13 mouse cellular contexts compared by ENCODE assay signal in the genomic region with DNA sequence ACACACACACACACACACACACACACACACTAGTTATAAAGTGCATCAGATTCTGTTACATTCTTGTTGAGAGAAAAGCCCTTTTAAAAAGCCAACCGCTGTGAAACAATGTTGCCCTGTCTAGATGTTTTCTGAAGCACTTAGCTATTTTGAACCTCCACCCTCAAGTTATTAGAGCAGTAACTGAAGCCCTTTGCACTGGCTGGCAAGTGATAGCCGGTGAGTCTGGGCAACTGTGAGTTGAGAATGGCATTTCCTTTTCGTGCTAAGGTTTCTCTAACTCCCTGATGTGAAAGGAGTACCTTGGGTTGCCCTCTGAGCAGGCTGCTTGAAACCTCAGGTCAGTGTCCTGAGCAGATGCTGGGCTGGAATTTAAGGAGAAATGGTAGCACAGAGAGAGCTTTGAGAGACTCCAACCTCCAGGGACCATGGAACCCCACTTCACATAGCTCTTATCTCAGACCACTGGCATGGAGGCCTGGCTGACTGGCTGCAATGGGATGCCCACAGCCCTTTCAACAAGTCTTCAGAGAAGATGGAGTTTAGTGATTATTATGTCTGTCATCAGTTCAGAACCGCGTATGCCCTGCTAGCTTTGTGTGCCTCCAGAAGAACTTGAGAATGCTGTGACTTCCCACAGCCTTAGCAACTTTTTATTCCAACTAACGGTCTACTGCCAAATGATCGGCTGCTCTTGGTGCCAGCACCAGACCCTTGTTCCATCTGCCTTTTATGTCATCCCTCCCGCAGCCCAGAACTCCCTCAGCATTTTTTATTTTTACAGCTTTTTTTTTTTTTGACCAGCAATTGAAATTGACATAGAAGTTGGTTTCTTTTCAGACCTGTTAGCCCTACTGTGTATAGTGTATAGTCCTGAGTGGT. TPM values are rescaled to one million over a fixed set of nuclear protein-coding genes. Genes with fewer than 3 reads are reported as not detected.
DNase-seq lines count a peak whose midpoint lies in the region; ATAC-seq lines count a peak whose summit lies in the region.
"Had no signal": no experiment of that assay in that cellular context is flagged by ENCODE, and none has a peak within 500 bp of the region (broad histone marks: within the 10 kb centered on the region; RNA-seq: fewer than 3 reads in every experiment).

No protein-coding gene starts in this region.

- H3K4me1 ChIP-seq in heart, embryonic 10.5 days: peaks cover 22% of the 10 kb centered on the region
- H3K4me1 ChIP-seq in heart, embryonic 12.5 days (replicated peaks): peaks cover 23% of the 10 kb centered on the region
- H3K4me1 ChIP-seq in lung, embryonic 15.5 days: peaks cover 27% of the 10 kb centered on the region
- H3K4me1 ChIP-seq in brown adipose tissue, adult 24 weeks (ENCODE audit: control insufficient read depth, insufficient read depth, insufficient read length, low read length): peaks cover 15% of the 10 kb centered on the region
- H3K4me1 ChIP-seq: liver, embryonic 15.5 days; midbrain, embryonic 12.5 days had no signal

- H3K4me2 ChIP-seq in heart, embryonic 12.5 days: no peak overlapping the region
- H3K4me2 ChIP-seq in lung, embryonic 15.5 days: peak overlapping the region; percentile 23; the same call in 1 of the 2 replicates
- H3K4me2 ChIP-seq: embryonic facial prominence, embryonic 12.5 days; liver, embryonic 15.5 days; midbrain, embryonic 12.5 days; neural tube, embryonic 15.5 days had no signal

- H3K4me3 ChIP-seq in heart, embryonic 10.5 days: no peak overlapping the region
- H3K4me3 ChIP-seq in heart, embryonic 12.5 days: no peak overlapping the region
- H3K4me3 ChIP-seq in lung, embryonic 15.5 days: no peak overlapping the region
- H3K4me3 ChIP-seq in brown adipose tissue, adult 24 weeks (ENCODE audit: insufficient read depth, low read depth, low read length): no peak overlapping the region
- H3K4me3 ChIP-seq: embryonic facial prominence, embryonic 12.5 days; liver, embryonic 15.5 days; midbrain, embryonic 12.5 days; neural tube, embryonic 15.5 days had no signal

- H3K27ac ChIP-seq in heart, embryonic 10.5 days: 0 out of 2 replicates have a peak overlapping the region, but pooled peaks have one; percentile 39
- no peak overlapping the region; the same call in 1 of the 2 replicates for H3K27ac ChIP-seq in heart, embryonic 12.5 days (ENCODE audit: poor library complexity, severe bottlenecking)
- peak overlapping the region; percentile 84 for H3K27ac ChIP-seq in lung, embryonic 15.5 days
- peak overlapping the region; percentile 90 for H3K27ac ChIP-seq in brown adipose tissue, adult 24 weeks (replicated peaks; ENCODE audit: low read depth, low read length)
- H3K27ac ChIP-seq: liver, embryonic 15.5 days; midbrain, embryonic 12.5 days had no signal

- no peaks in the 10 kb centered on the region for H3K36me3 ChIP-seq in heart, embryonic 10.5 days
- no peaks in the 10 kb centered on the region for H3K36me3 ChIP-seq in heart, embryonic 12.5 days
- no peaks in the 10 kb centered on the region for H3K36me3 ChIP-seq in lung, embryonic 15.5 days
- H3K36me3 ChIP-seq: embryonic facial prominence, embryonic 12.5 days; liver, embryonic 15.5 days; midbrain, embryonic 12.5 days; neural tube, embryonic 15.5 days had no signal

- no peaks in the 10 kb centered on the region for H3K27me3 ChIP-seq in heart, embryonic 10.5 days (ENCODE audit: insufficient read depth, poor library complexity, severe bottlenecking)
- no peaks in the 10 kb centered on the region for H3K27me3 ChIP-seq in heart, embryonic 12.5 days (replicated peaks)
- H3K27me3 ChIP-seq in lung, embryonic 15.5 days: no peaks in the 10 kb centered on the region
- H3K27me3 ChIP-seq: embryonic facial prominence, embryonic 12.5 days; liver, embryonic 15.5 days; midbrain, embryonic 12.5 days; neural tube, embryonic 15.5 days had no signal

- no peak for ATAC-seq in heart, embryonic 12.5 days (ENCODE audit: insufficient number of reproducible peaks, low FRiP score)
- ATAC-seq in lung, embryonic 15.5 days (ENCODE audit: borderline replicate concordance, extremely low read depth, low FRiP score, low TSS enrichment): no peak

- DNase-seq in heart, embryonic 10.5 days (ENCODE audit: low spot score): no peak
- DNase-seq in lung, adult 18-20 months: no peak
- DNase-seq in naive thymus-derived CD4-positive, alpha-beta T cell, adult 2 months (ENCODE audit: low read depth): peak; percentile 45
- no peak for DNase-seq in left cerebral cortex, adult 11 months (ENCODE audit: low spot score)
- DNase-seq: adrenal gland, postnatal 25 days; cerebellum, adult 11-12 months had no signal

- WGBS in heart, embryonic 10.5 days: 67% methylated on average over 8 of the region's 8 CpGs
- 66% methylated on average over 8 of the region's 8 CpGs for WGBS in heart, embryonic 12.5 days
- WGBS in lung, embryonic 15.5 days: 64% methylated on average over 8 of the region's 8 CpGs

- H3K9ac ChIP-seq in heart, embryonic 12.5 days: no peak overlapping the region
- no peak overlapping the region for H3K9ac ChIP-seq in lung, embryonic 15.5 days
- H3K9ac ChIP-seq: embryonic facial prominence, embryonic 12.5 days; liver, embryonic 15.5 days; midbrain, embryonic 12.5 days; neural tube, embryonic 15.5 days had no signal

- H3K9me3 ChIP-seq in heart, embryonic 10.5 days: no peaks in the 10 kb centered on the region
- no peaks in the 10 kb centered on the region for H3K9me3 ChIP-seq in heart, embryonic 12.5 days (replicated peaks)
- H3K9me3 ChIP-seq in lung, embryonic 15.5 days: no peaks in the 10 kb centered on the region
- H3K9me3 ChIP-seq: embryonic facial prominence, embryonic 12.5 days; liver, embryonic 15.5 days; midbrain, embryonic 12.5 days; neural tube, embryonic 15.5 days had no signal

RNA-seq across cellular contexts. Expression of a gene that starts 0.6 kb away (rescaled TPM):
- polyA plus RNA-seq in heart, embryonic 10.5 days (2016; fragmentation: Nextera tagmentation; extraction: Ambion mirVana): 1.0 and 2.2 TPM in 2 replicates
- polyA plus RNA-seq in heart, embryonic 12.5 days (2016; fragmentation: Nextera tagmentation; extraction: Ambion mirVana): 1.5 TPM in 2 replicates
- 19.3 and 27.1 TPM in 2 replicates for polyA plus RNA-seq in lung, embryonic 15.5 days (2015; fragmentation: Nextera tagmentation; extraction: Ambion mirVana)
- 219 and 423 TPM in 2 replicates for polyA plus RNA-seq in brown adipose tissue, adult 24 weeks (2012; ENCODE audit: insufficient read depth, insufficient read length, missing spikeins)
- polyA plus RNA-seq: midbrain, embryonic 12.5 days had no signal

RNA-seq across cellular contexts. Expression of a gene that starts 9.8 kb away (rescaled TPM):
- 36.1 and 44.0 TPM in 2 replicates for polyA plus RNA-seq in heart, embryonic 10.5 days (2016; fragmentation: Nextera tagmentation; extraction: Ambion mirVana)
- 36.5 and 38.2 TPM in 2 replicates for polyA plus RNA-seq in heart, embryonic 12.5 days (2016; fragmentation: Nextera tagmentation; extraction: Ambion mirVana)
- 148 and 169 TPM in 2 replicates for polyA plus RNA-seq in lung, embryonic 15.5 days (2015; fragmentation: Nextera tagmentation; extraction: Ambion mirVana)
- 473 and 1,174 TPM in 2 replicates for polyA plus RNA-seq in brown adipose tissue, adult 24 weeks (2012; ENCODE audit: insufficient read depth, insufficient read length, missing spikeins)

RNA-seq across cellular contexts. Expression of a gene that starts 55.8 kb away (rescaled TPM):
- polyA plus RNA-seq in heart, embryonic 10.5 days (2016; fragmentation: Nextera tagmentation; extraction: Ambion mirVana): 1.7 and 2.4 TPM in 2 replicates
- 2.3 and 2.5 TPM in 2 replicates for polyA plus RNA-seq in heart, embryonic 12.5 days (2016; fragmentation: Nextera tagmentation; extraction: Ambion mirVana)
- 38.1 and 43.9 TPM in 2 replicates for polyA plus RNA-seq in lung, embryonic 15.5 days (2015; fragmentation: Nextera tagmentation; extraction: Ambion mirVana)
- polyA plus RNA-seq in brown adipose tissue, adult 24 weeks (2012; ENCODE audit: insufficient read depth, insufficient read length, missing spikeins): 6.8 and 10.4 TPM in 2 replicates
